Mouse (Mus musculus): ENCODE data around the gene Slc35b2.
A peak's percentile ranks its signal among the peaks of the same experiment; 100 is the strongest.

GRCm38 (mm10) chr17:45596631-45597396, 33.1 kb downstream of the Slc35b2 start:
- no peak for TF ChIP-seq POLR2A (IDR thresholded peaks at IDR 0.05; ENCODE audit: borderline replicate concordance, control insufficient read depth, low read depth, low read length)
- TF ChIP-seq CTCF (IDR thresholded peaks at IDR 0.05; ENCODE audit: control insufficient read depth, insufficient read depth, low read length) = peak; percentile 60
